Comparison of ENCODE assay signal across 24 mouse cellular contexts in the genomic region with DNA sequence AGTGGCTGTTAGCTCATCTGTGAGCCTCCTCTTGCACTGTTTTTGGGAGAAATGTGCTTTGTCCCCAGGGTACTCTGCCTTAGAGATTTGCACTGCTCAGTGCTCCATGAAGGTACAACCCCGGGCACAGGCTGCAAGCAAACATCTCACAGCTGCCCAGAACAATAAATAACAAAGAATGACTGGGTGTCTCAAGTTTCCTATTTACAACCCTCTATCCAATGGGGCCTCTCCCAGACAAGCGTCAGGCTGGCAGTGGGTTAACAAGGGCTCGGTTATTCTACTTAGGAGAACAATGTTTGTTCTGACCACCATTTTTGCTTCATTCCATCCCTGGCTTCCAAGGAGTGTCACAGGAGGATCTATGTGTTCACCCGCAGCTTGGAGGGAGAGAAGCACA. TPM values are rescaled to one million over a fixed set of nuclear protein-coding genes. Genes with fewer than 3 reads are reported as not detected.
DNase-seq lines count a peak whose midpoint lies in the region; ATAC-seq and TF ChIP-seq lines count a peak whose summit lies in the region.
"Had no signal": no experiment of that assay in that cellular context is flagged by ENCODE, and none has a peak within 500 bp of the region (broad histone marks: within the 10 kb centered on the region; RNA-seq: fewer than 3 reads in every experiment).

No protein-coding gene starts in this region.

- H3K9ac ChIP-seq in hindbrain, postnatal 0 days (replicated peaks; ENCODE audit: low read length), result no peak overlapping the region
- 0 out of 2 replicates have a peak overlapping the region, but pooled peaks have one; percentile 7 for H3K9ac ChIP-seq in midbrain, embryonic 12.5 days (replicated peaks)
- H3K9ac ChIP-seq in midbrain, embryonic 11.5 days (ENCODE audit: low read length), result no peak overlapping the region
- H3K9ac ChIP-seq in intestine, embryonic 16.5 days (ENCODE audit: low read depth, low read length), result no peak overlapping the region
- H3K9ac ChIP-seq: embryonic facial prominence, embryonic 12.5 days; heart, embryonic 12.5 days; hindbrain, embryonic 14.5 days; liver, embryonic 13.5 days; lung, embryonic 14.5 days; midbrain, embryonic 13.5 days had no signal

- H3K4me3 ChIP-seq in hindbrain, embryonic 10.5 days, result no peak overlapping the region
- no peak overlapping the region for H3K4me3 ChIP-seq in hindbrain, postnatal 0 days (ENCODE audit: low read length)
- no peak overlapping the region for H3K4me3 ChIP-seq in midbrain, embryonic 12.5 days
- no peak overlapping the region for H3K4me3 ChIP-seq in midbrain, embryonic 11.5 days (ENCODE audit: low read depth, low read length)
- H3K4me3 ChIP-seq in intestine, embryonic 16.5 days (ENCODE audit: low read length), result no peak overlapping the region
- H3K4me3 ChIP-seq: embryonic facial prominence, embryonic 12.5 days; heart, embryonic 12.5 days; liver, embryonic 13.5 days; midbrain, embryonic 13.5 days had no signal

- ATAC-seq in hindbrain, postnatal 0 days, result no peak
- no peak for ATAC-seq in midbrain, embryonic 12.5 days (ENCODE audit: low FRiP score, low read depth)
- no peak for ATAC-seq in midbrain, embryonic 11.5 days (ENCODE audit: low FRiP score)
- peak; percentile 42; the same call in 1 of the 2 replicates for ATAC-seq in intestine, embryonic 16.5 days
- ATAC-seq: midbrain, embryonic 13.5 days had no signal

- peaks cover 3% of the 10 kb centered on the region; the same call in 1 of the 2 replicates for H3K27me3 ChIP-seq in hindbrain, embryonic 10.5 days (ENCODE audit: insufficient read depth, poor library complexity, severe bottlenecking)
- H3K27me3 ChIP-seq in hindbrain, postnatal 0 days (ENCODE audit: insufficient read depth, low read length), result no peaks in the 10 kb centered on the region
- H3K27me3 ChIP-seq in midbrain, embryonic 12.5 days, result no peaks in the 10 kb centered on the region
- H3K27me3 ChIP-seq in midbrain, embryonic 11.5 days (ENCODE audit: control insufficient read depth, insufficient read depth, low read length), result no peaks in the 10 kb centered on the region
- no peaks in the 10 kb centered on the region for H3K27me3 ChIP-seq in intestine, embryonic 16.5 days (replicated peaks; ENCODE audit: control insufficient read depth, insufficient read depth, low read length)
- H3K27me3 ChIP-seq: CH12.LX; embryonic facial prominence, embryonic 12.5 days; heart, embryonic 12.5 days; midbrain, embryonic 13.5 days had no signal

- TF ChIP-seq CTCF in hindbrain, postnatal 0 days (IDR thresholded peaks at IDR 0.05; ENCODE audit: low read depth), result no peak

- WGBS in hindbrain, embryonic 10.5 days, result 27% methylated on average over 4 of the region's 4 CpGs
- 24% methylated on average over 4 of the region's 4 CpGs for WGBS in hindbrain, postnatal 0 days
- WGBS in midbrain, embryonic 12.5 days, result 21% methylated on average over 4 of the region's 4 CpGs
- WGBS in midbrain, embryonic 11.5 days, result 26% methylated on average over 4 of the region's 4 CpGs
- 18% methylated on average over 4 of the region's 4 CpGs for WGBS in intestine, embryonic 16.5 days

- no peak for DNase-seq in hindbrain, embryonic 10.5 days (ENCODE audit: low spot score)
- no peak for DNase-seq in hindbrain, postnatal 0 days (ENCODE audit: low spot score)
- DNase-seq in midbrain, embryonic 11.5 days (ENCODE audit: low spot score, missing footprints), result no peak
- DNase-seq in yolk sac, embryonic 10.5 days (ENCODE audit: low spot score), result peak; percentile 7
- no peak for DNase-seq in spleen, postnatal 36 days (ENCODE audit: low spot score in 2 of 2)
- no peak for DNase-seq in left cerebral cortex, postnatal 14 days (ENCODE audit: low spot score in 2 of 2)
- DNase-seq: adrenal gland, postnatal 36 days; cerebellum, adult 11-12 months; cerebellum, postnatal 14 days; heart, postnatal 14 days; kidney, adult 11 months; layer of hippocampus, postnatal 36 days; liver, embryonic 13.5 days; lung, embryonic 14.5 days; right cerebral cortex, postnatal 25 days; thymus, adult 2 months had no signal

- no peak overlapping the region for H3K4me2 ChIP-seq in hindbrain, postnatal 0 days (ENCODE audit: low read depth, low read length)
- no peak overlapping the region for H3K4me2 ChIP-seq in midbrain, embryonic 12.5 days (replicated peaks)
- no peak overlapping the region for H3K4me2 ChIP-seq in midbrain, embryonic 11.5 days
- H3K4me2 ChIP-seq in intestine, embryonic 16.5 days (ENCODE audit: low read depth, low read length), result no peak overlapping the region
- H3K4me2 ChIP-seq: embryonic facial prominence, embryonic 12.5 days; heart, embryonic 12.5 days; hindbrain, embryonic 14.5 days; liver, embryonic 13.5 days; lung, embryonic 14.5 days; midbrain, embryonic 13.5 days had no signal

- peaks cover 9% of the 10 kb centered on the region for H3K4me1 ChIP-seq in hindbrain, embryonic 10.5 days (replicated peaks)
- H3K4me1 ChIP-seq in hindbrain, postnatal 0 days (ENCODE audit: insufficient read depth, low read length), result no peaks in the 10 kb centered on the region
- H3K4me1 ChIP-seq in midbrain, embryonic 12.5 days, result peaks cover 7% of the 10 kb centered on the region
- H3K4me1 ChIP-seq in midbrain, embryonic 11.5 days (ENCODE audit: control insufficient read depth, insufficient read depth, low read length), result no peaks in the 10 kb centered on the region; the same call in 1 of the 2 replicates
- H3K4me1 ChIP-seq in intestine, embryonic 16.5 days (ENCODE audit: control insufficient read depth, insufficient read depth, low read length), result 0 out of 2 replicates have a peak, but pooled peaks cover under 1% of the 10 kb centered on the region
- H3K4me1 ChIP-seq: heart, embryonic 12.5 days; liver, embryonic 13.5 days had no signal

- intact Hi-C loops in left cerebral cortex, postnatal 14 days (cut with DNase I), result no loop called here

- no peaks in the 10 kb centered on the region for H3K9me3 ChIP-seq in hindbrain, embryonic 10.5 days
- H3K9me3 ChIP-seq in hindbrain, postnatal 0 days (ENCODE audit: low read length), result no peaks in the 10 kb centered on the region
- no peaks in the 10 kb centered on the region for H3K9me3 ChIP-seq in midbrain, embryonic 12.5 days
- H3K9me3 ChIP-seq in midbrain, embryonic 11.5 days (ENCODE audit: control insufficient read depth, low read length), result no peaks in the 10 kb centered on the region
- H3K9me3 ChIP-seq in intestine, embryonic 16.5 days (ENCODE audit: control insufficient read depth, low read length), result no peaks in the 10 kb centered on the region
- H3K9me3 ChIP-seq: embryonic facial prominence, embryonic 12.5 days; heart, embryonic 12.5 days; liver, embryonic 13.5 days; midbrain, embryonic 13.5 days had no signal

- H3K36me3 ChIP-seq in hindbrain, embryonic 10.5 days, result no peaks in the 10 kb centered on the region
- no peaks in the 10 kb centered on the region for H3K36me3 ChIP-seq in hindbrain, postnatal 0 days (ENCODE audit: insufficient read depth, low read length)
- no peaks in the 10 kb centered on the region for H3K36me3 ChIP-seq in midbrain, embryonic 12.5 days
- no peaks in the 10 kb centered on the region for H3K36me3 ChIP-seq in midbrain, embryonic 11.5 days (ENCODE audit: control insufficient read depth, insufficient read depth, low read length)
- no peaks in the 10 kb centered on the region for H3K36me3 ChIP-seq in intestine, embryonic 16.5 days (ENCODE audit: control insufficient read depth, insufficient read depth, low read length)
- H3K36me3 ChIP-seq: embryonic facial prominence, embryonic 12.5 days; heart, embryonic 12.5 days; liver, embryonic 13.5 days; midbrain, embryonic 13.5 days had no signal

- H3K27ac ChIP-seq in hindbrain, embryonic 10.5 days, result peak overlapping the region; percentile 45; the same call in 1 of the 2 replicates
- H3K27ac ChIP-seq in hindbrain, postnatal 0 days, result no peak overlapping the region
- no peak overlapping the region for H3K27ac ChIP-seq in midbrain, embryonic 12.5 days (replicated peaks)
- no peak overlapping the region for H3K27ac ChIP-seq in midbrain, embryonic 11.5 days (ENCODE audit: low read depth, low read length)
- no peak overlapping the region for H3K27ac ChIP-seq in intestine, embryonic 16.5 days (ENCODE audit: low read length)
- H3K27ac ChIP-seq: embryonic facial prominence, embryonic 12.5 days; hindbrain, embryonic 14.5 days; liver, embryonic 13.5 days; macrophage; midbrain, embryonic 13.5 days had no signal

RNA-seq across cellular contexts. Expression of gene Ldlrad3, which starts 25.9 kb away (rescaled TPM):
- 54.4 and 55.9 TPM in 2 replicates for polyA plus RNA-seq in hindbrain, embryonic 10.5 days (2016; fragmentation: Nextera tagmentation; extraction: Ambion mirVana)
- 30.1 and 32.4 TPM in 2 replicates for total RNA-seq in hindbrain, postnatal 0 days (2014; rRNA removed)
- 20.7 and 21.6 TPM in 2 replicates for polyA plus RNA-seq in hindbrain, postnatal 0 days (2015; fragmentation: Nextera tagmentation; extraction: Ambion mirVana)
- 58.8 and 60.0 TPM in 2 replicates for polyA plus RNA-seq in midbrain, embryonic 12.5 days (2016; fragmentation: Nextera tagmentation; extraction: Ambion mirVana)
- polyA plus RNA-seq in midbrain, embryonic 11.5 days (2014; fragmentation: Nextera tagmentation; extraction: Ambion mirVana), result 53.1 and 57.7 TPM in 2 replicates
- polyA plus RNA-seq in intestine, embryonic 16.5 days (2015; fragmentation: Nextera tagmentation; extraction: Ambion mirVana), result 17.9 and 18.8 TPM in 2 replicates
- total RNA-seq in left cerebral cortex, postnatal 14 days (2021), result 10 to 100 TPM in 1 of 2 experiments, 1 to 10 TPM in 1; 9.6 to 10.6 TPM
